Mouse (Mus musculus): ENCODE measurements around the gene Ski.

DNA sequence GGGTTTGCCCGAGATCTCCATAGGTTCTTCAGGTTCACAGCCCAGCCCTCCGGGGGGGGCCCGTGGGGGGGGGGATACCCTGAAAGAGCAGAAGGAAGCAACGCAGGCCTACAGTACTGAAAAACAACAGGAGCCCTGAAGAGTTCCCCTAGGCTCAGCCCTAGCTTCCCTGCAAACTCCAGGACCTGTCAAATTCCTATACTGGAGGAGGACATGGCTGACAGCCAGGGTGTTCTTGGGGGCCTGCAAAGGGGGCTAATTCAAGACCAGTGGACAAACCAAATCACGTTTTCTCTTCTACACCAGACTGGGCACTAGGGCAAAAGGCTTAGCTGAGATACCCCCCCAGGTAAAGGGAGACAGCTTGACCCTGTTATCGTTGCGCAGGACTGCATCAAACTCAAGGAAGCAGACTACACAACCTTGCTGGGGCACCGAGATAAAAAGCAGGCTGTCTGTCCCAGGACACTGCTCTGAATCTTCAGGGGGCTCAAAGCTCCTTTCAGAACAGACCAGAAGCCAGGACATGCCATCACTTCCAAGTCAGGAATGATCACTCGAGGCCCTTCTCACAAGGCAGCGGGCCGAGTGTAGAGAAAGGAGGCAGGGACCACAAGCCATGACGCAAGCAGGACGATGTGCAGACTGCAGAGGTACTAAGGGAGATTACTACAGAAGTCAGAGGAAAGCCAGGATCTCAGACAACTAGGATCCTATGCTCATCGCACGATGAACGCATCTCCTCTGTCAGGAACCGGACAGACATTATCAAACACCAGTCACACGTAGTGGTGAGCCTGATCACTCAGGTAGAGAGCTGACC is 37.9 kb downstream of the Ski start:
- no peak for TF ChIP-seq CTCF (IDR thresholded peaks at IDR 0.05)
- no peak for TF ChIP-seq EP300 (IDR thresholded peaks at IDR 0.05)
